Mouse (Mus musculus): ENCODE measurements around the gene Stap1.

The Stap1 gene

DNA sequence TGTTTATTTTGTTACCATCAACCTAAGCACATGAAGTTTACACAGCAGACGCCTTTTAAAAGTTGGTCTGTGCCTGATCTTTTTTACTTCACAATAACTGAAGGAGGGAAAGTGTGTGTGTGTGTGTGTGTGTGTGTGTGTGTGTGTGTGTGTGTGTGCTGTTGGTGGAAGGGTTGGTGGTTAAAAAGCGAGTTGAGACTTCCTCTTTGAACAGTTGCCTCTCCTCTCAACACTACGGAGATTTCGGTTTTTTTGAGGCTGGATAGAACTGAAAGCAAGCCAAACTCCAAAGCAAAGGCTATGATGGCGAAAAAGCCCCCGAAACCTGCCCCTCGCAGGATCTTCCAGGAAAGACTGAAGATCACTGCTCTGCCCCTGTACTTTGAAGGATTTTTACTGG, at the start of gene Stap1:
TSS of gene Stap1 (plus strand) at position 209 of the 400 bp plus-strand sequence.
- DNase-seq (ENCODE audit: extremely low read depth, low read depth, low spot score) = no peak

DNA sequence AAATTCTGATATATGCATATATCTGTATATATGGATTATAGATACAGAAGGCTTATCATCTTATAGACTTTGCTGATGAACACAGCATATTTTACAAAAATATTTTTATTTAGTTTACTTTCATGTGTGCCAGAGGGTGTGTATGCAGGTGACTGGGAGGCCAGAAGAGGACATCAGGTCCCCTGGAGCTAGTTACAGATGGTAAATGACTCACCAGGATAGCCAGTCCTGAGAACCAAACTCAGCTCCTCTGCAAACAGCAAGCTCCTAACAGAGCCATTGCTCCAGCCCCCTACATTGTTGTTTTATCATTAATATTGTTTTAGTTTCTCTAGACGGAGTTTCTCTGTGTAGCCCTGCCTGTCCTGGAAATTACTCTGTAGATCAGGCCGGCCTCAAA, 41.7 kb upstream of the Stap1 start:
- DNase-seq (ENCODE audit: extremely low read depth, low read depth, low spot score) = no peak

- DNase-seq (ENCODE audit: extremely low read depth, low read depth, low spot score) = no peak
Measured at GRCm38 (mm10) chr5:86063501-86063900, 8.0 kb upstream of the Stap1 start.

DNA sequence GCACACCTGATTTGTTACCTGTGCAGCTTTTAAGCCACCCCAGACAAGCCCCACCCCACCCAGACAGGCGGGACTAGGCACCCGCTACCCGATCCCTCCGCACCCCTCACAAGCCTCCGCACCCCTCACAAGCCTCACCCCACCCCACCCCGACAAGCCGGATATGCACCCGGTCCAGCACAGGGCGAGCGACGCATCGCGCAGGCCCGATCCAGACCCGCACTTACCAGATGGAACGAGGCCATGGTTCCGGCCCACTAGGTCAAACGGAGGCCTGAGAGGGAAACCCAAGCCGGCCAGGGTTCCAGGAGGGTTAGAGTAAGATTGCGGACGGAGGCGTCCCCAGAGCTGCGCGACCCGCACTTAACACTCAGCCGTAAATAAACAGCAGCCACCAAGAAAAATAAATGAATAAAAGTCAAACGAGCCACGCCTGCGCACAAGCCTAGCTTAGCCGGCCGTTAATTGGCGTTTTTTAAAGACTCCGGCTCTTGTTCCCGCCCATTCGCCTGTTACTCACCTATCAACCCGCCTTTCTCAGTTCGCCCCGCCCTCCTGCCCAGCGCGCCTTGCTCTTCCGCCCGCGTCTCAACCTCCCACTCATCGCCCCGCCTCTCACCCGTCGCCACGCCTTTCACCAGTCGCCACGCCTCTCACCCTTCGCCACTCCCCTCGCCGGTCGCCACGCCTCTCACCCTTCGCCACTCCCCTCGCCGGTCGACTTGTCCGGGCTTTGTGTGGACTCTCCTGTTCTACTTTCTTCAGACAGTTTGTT, 6.3 kb upstream of the Stap1 start, which contains the start of gene Cenpc1:
TSS of gene Cenpc1 (minus strand) at position 483 of the 775 bp plus-strand sequence.
- peak; percentile 80 for DNase-seq (ENCODE audit: extremely low read depth, low read depth, low spot score)

DNA sequence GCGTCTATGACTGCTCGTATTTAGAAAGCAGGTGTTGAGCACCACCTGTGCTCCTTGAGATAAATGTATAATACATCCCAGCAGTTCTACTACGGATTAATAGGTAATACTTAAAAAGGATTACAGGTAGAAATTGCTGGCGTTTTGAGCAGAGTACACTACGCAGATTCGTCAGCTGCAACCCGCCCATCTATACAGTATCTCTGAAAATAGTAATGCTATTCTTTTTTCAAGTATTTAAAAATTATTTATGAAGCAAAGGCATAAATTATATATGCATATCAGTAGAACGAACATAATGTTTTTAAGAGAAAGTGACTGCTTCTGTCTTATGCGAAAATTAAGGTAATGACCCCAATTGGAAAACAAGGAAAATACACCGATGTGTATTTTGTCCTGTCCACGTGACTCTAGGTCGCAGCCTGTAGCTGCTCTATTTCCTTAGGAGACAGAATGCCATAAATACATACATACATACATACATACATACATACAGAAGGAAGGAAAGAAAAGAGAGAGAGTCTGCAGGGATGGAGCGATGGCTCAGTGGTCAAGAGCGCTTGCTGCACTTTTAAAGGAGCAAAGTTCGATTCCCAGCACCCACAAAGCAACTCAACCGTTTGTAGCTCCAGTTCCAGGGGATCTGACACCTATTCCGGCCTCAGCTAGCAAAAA, 5.5 kb upstream of the Stap1 start:
- no peak for DNase-seq (ENCODE audit: extremely low read depth, low read depth, low spot score)

- DNase-seq (ENCODE audit: extremely low read depth, low read depth, low spot score) = no peak
Measured at GRCm38 (mm10) chr5:86066551-86066929, 5.0 kb upstream of the Stap1 start.

DNA sequence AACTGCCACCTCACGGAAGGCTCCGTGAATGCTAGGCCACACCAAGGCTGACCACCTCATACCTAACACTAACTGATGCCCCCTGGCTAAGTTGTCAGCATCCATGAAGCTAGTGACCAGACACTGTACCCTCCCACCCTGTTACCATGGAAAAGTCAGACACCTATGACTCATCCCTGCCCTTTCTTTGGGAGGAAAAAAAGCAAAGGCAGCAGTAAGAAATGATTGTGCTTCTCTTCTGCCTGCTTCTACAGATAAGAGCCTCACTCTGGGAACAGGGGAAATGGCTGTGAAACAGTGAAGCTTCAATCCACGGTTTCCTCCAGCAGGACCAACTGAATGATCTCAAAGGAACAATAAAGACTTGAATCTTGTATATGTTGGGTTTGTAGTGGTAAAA, 3.1 kb upstream of the Stap1 start:
- no peak for DNase-seq (ENCODE audit: extremely low read depth, low read depth, low spot score)

DNA sequence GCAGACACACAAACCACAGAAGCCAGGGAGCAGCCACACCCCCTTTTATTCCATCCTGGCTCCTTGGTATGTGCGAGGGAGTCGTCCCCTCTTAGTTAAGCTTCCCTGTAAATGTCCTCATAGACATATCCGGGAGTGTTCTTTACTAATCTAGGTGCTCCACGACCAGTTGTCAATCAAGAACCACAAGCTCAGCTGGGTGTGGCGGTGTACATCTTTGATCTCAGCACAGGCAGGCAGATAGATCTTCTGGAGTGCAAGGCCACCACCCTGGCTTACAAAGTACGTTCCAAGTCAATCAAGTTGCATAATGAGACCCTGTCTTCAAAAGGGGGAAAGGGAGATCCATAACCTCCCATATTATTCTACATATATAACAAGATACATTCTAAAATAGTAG, 2.4 kb upstream of the Stap1 start:
- DNase-seq (ENCODE audit: extremely low read depth, low read depth, low spot score) = no peak

DNA sequence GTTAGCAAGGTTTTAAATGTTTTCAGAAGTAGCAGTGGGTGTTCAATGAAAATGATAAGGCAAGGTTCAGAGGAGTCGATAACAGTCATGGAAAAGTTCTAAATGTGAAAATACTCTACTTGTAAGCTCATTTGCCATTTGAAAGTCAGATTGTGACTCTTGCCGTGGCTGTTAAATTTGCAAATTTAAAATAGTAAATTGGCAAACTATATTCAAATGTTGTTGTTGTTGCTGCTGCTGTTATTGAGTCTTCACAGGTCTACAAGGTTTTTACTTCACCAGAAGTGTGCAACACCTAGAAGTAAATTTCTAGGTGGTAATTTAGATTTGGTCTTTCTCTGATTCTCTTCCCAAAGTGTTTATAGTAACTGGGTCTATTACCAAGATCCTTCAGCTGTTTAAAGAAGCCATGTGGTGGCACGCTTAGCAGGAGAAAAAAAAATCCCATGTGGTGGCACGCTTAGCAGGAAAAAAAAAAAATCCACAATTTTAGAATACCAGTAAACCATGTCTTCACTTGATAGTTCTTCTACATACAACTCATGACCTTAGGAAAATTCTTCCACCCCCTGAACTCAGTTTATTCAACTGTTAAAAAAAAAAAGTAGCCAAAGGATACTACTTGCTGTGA, 1.3 kb downstream of the Stap1 start:
- DNase-seq (ENCODE audit: extremely low read depth, low read depth, low spot score) = no peak

GRCm38 (mm10) chr5:86078720-86079334, 7.3 kb downstream of the Stap1 start:
- DNase-seq (ENCODE audit: extremely low read depth, low read depth, low spot score) = no peak

DNA sequence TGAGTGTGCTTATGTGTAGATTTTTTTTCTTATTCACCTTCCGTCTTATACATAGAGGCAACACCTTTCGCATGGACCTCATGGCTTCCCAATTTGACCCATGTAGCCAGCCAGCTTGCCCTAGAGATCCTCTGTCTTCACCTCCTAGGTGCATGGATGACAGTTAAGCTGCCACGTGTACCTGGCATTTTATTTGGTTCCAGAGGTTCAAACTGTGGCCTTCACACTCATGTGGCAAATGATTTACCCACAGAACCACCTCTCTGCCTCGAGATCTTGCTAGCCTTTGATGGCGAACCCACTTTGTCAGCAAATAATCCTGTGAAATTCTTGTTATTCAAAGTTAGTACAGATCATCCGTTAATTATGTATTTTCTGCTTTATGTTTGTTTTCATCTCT, 12.4 kb downstream of the Stap1 start:
- DNase-seq (ENCODE audit: extremely low read depth, low read depth, low spot score) = no peak

DNA sequence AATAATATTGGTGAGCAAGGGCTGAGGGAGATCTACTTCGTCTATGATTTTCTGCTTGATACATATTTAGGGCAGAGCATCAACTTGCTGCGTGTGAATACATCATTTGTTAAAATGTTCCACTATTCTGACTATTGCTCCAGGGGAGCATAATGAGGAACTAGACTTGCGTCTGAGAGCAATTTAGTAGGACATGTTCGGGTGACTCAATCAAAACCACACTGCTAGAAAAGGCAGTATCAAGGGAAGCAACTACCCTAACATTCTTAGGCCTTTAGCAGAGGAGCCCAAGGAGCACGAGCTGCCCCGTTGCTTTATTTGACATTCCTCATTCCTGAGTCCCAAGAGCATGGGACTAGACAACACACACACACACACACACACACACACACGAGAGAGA, 13.4 kb downstream of the Stap1 start:
- DNase-seq (ENCODE audit: extremely low read depth, low read depth, low spot score) = no peak

- no peak for DNase-seq (ENCODE audit: extremely low read depth, low read depth, low spot score)
Measured at GRCm38 (mm10) chr5:86086751-86087150, 15.2 kb downstream of the Stap1 start.

- no peak for DNase-seq (ENCODE audit: extremely low read depth, low read depth, low spot score)
Measured at GRCm38 (mm10) chr5:86094754-86095153, 23.2 kb downstream of the Stap1 start.

DNA sequence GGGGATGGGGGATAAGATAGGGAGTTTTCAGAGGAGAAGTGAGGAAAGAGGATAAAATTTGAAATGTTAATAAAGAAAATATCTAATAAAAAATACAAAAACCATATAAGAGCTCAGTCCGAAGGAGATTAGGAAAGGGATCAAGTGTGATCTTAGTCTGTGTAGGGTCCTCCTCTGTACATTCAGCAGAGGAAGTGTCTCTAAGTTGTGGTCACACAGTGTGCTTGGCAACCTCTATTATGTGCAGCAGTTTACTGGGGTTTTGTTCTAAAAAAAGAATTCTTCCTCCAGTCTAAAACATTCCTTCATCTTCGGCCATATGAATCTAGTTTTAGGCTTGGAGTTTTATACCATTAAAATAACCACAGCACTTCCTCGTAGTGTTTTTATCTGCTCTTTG, 27.4 kb downstream of the Stap1 start:
- DNase-seq (ENCODE audit: extremely low read depth, low read depth, low spot score) = no peak

DNA sequence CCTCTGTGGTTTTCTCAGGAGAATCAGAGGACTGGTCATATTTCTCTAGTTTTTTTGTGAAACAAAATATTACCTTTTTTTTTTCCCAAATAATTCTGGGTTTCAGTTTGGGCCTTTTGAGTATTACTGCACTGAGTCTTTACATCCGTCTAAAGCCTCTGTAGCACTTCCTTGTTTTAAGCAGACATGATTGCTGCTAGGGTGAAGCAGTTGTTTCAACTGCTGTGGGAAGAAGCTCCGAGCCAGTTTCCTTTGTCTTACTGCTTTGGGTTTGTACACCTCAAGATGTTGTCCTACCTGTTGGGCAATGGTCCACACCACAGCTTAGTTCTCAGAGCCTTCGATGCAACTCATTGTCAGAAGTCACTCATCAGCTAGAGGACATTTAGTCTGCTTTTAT, 29.1 kb downstream of the Stap1 start:
- DNase-seq (ENCODE audit: extremely low read depth, low read depth, low spot score) = no peak

- DNase-seq (ENCODE audit: extremely low read depth, low read depth, low spot score) = no peak
Measured at GRCm38 (mm10) chr5:86102176-86102575, 30.6 kb downstream of the Stap1 start.

DNA sequence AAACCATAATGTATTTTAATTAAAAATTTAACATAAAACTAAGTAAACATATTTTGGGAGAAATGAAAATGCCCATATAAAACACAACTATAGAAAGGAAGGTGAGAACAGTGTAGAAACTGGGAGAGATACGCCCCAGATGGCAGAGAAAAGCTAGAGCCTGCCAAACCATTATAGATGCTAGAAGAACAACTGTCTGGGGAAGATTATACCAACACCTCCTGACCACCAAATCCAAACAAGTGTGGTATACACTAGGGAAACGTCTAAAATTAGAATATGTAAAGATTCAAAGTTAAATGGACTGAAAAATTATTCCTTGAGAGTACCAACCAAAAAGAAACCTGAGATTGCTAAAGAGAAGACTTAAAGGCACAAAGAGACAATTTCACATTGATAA, 35.1 kb downstream of the Stap1 start:
- DNase-seq (ENCODE audit: extremely low read depth, low read depth, low spot score) = no peak

- DNase-seq (ENCODE audit: extremely low read depth, low read depth, low spot score) = no peak
Measured at GRCm38 (mm10) chr5:86111074-86111473, 39.5 kb downstream of the Stap1 start.

DNA sequence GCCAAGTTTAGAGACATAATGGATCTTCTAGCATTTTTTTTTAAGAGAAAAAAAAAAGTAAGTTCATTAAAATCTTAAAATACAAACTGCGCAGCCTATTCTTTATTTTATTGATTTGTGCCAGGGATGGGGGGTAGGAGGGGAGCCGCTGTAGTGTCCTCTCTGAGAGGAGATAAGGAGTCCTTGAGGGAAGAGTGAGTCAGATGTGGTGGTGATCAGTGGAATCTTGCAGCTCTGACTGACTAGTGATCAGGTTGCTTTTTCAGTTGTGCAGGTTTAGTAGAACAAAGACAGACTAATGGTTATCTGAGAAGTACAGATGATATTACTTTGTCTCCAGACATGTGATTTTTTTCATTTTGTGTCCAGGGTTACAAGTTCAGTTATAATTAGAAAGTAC, 41.5 kb downstream of the Stap1 start:
- DNase-seq (ENCODE audit: extremely low read depth, low read depth, low spot score) = no peak

DNA sequence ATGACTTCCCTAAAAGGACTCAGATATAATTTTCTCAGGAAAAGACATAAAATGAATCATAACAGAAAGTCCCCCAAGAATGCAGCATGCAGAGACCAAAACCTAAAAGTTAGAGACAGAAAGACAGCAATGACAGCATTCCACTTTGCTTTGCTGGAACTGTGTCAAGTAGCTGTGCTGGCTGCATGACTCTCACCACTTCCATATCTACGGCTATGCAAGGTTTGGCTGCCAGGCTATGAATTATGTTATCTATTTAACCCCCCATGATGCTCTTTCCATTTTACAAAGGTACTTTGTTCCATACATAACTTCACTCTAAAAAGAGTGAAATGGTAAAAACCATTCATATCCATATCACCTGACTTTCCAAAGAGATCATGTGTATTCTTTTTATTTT, 42.5 kb downstream of the Stap1 start:
- no peak for DNase-seq (ENCODE audit: extremely low read depth, low read depth, low spot score)

Data from fat pad, adult 2 months (tissue).